15 mouse cellular contexts compared by ENCODE assay signal in genomic region chr11:62995755-62996521, GRCm38 (mm10). TPM values are rescaled to one million over a fixed set of nuclear protein-coding genes. Genes with fewer than 3 reads are reported as not detected.
DNase-seq lines count a peak whose midpoint lies in the region; ATAC-seq and TF ChIP-seq lines count a peak whose summit lies in the region.
"Had no signal": no experiment of that assay in that cellular context is flagged by ENCODE, and none has a peak within 500 bp of the region (broad histone marks: within the 10 kb centered on the region; RNA-seq: fewer than 3 reads in every experiment).

No protein-coding gene starts in this region.

- no peak for TF ChIP-seq POLR2A in lung, adult 2 months (IDR thresholded peaks at IDR 0.05; ENCODE audit: borderline replicate concordance, extremely low read depth, low read depth, low read length)

- H3K4me3 ChIP-seq in heart, embryonic 15.5 days = no peak overlapping the region
- no peak overlapping the region for H3K4me3 ChIP-seq in lung, embryonic 16.5 days (ENCODE audit: low read length)
- no peak overlapping the region for H3K4me3 ChIP-seq in lung, adult 2 months (replicated peaks; ENCODE audit: extremely low read depth, low read depth, low read length)
- H3K4me3 ChIP-seq in embryonic facial prominence, embryonic 10.5 days = no peak overlapping the region
- H3K4me3 ChIP-seq in stomach, embryonic 14.5 days (ENCODE audit: low read depth, low read length) = no peak overlapping the region
- no peak overlapping the region for H3K4me3 ChIP-seq in forebrain, embryonic 12.5 days (replicated peaks)
- H3K4me3 ChIP-seq: erythroblast, embryonic 14.5 days; liver, embryonic 13.5 days; midbrain, embryonic 10.5 days had no signal

- no peak for DNase-seq in heart, postnatal 14 days
- DNase-seq in lung, adult 2 months = no peak
- no peak for DNase-seq in embryonic facial prominence, embryonic 10.5 days (ENCODE audit: low spot score)
- DNase-seq in layer of hippocampus, postnatal 14 days (ENCODE audit: low spot score in 2 of 2) = no peak
- DNase-seq: cerebellum, adult 11 months; liver, embryonic 13.5 days had no signal

- H3K9me3 ChIP-seq in heart, embryonic 15.5 days (replicated peaks) = no peaks in the 10 kb centered on the region
- H3K9me3 ChIP-seq in lung, embryonic 16.5 days (ENCODE audit: control insufficient read depth, low read length) = no peaks in the 10 kb centered on the region
- H3K9me3 ChIP-seq in embryonic facial prominence, embryonic 10.5 days = no peaks in the 10 kb centered on the region
- H3K9me3 ChIP-seq in stomach, embryonic 14.5 days (ENCODE audit: control insufficient read depth, low read depth, low read length) = no peaks in the 10 kb centered on the region
- no peaks in the 10 kb centered on the region for H3K9me3 ChIP-seq in forebrain, embryonic 12.5 days
- H3K9me3 ChIP-seq: liver, embryonic 13.5 days; midbrain, embryonic 10.5 days had no signal

- intact Hi-C loops in heart, postnatal 14 days (cut with DNase I) = loop anchor here (2.0 kb wide), 2 partner anchors 75 to 135 kb away; no protein-coding TSS in a partner anchor

- ATAC-seq in heart, embryonic 15.5 days (replicated peaks; ENCODE audit: insufficient number of reproducible peaks, insufficient read depth, low FRiP score, low read depth) = no peak
- ATAC-seq in lung, embryonic 16.5 days (ENCODE audit: low read depth) = peak; percentile 67
- ATAC-seq in stomach, embryonic 14.5 days (ENCODE audit: insufficient number of reproducible peaks, insufficient read depth, low FRiP score, low read depth) = no peak
- ATAC-seq in forebrain, embryonic 12.5 days (ENCODE audit: low FRiP score) = no peak

- TF ChIP-seq CTCF in lung, adult 2 months (IDR thresholded peaks at IDR 0.05; ENCODE audit: insufficient read depth, low read length) = no peak

- H3K4me2 ChIP-seq in heart, embryonic 15.5 days = no peak overlapping the region
- H3K4me2 ChIP-seq in lung, embryonic 16.5 days (ENCODE audit: low read depth, low read length) = no peak overlapping the region
- H3K4me2 ChIP-seq in stomach, embryonic 14.5 days (replicated peaks; ENCODE audit: low read depth, low read length) = no peak overlapping the region
- H3K4me2 ChIP-seq in forebrain, embryonic 12.5 days = no peak overlapping the region
- H3K4me2 ChIP-seq: liver, embryonic 13.5 days had no signal

- 63% methylated on average over 5 of the region's 5 CpGs for WGBS in heart, embryonic 15.5 days
- 43% methylated on average over 5 of the region's 5 CpGs for WGBS in lung, embryonic 16.5 days
- 43% methylated on average over 5 of the region's 5 CpGs for WGBS in lung, adult 2 months
- WGBS in embryonic facial prominence, embryonic 10.5 days = 76% methylated on average over 5 of the region's 5 CpGs
- 57% methylated on average over 5 of the region's 5 CpGs for WGBS in stomach, embryonic 14.5 days
- WGBS in forebrain, embryonic 12.5 days = 78% methylated on average over 5 of the region's 5 CpGs

- H3K36me3 ChIP-seq in heart, embryonic 15.5 days = no peaks in the 10 kb centered on the region
- no peaks in the 10 kb centered on the region for H3K36me3 ChIP-seq in lung, embryonic 16.5 days (ENCODE audit: control insufficient read depth, insufficient read depth, low read length)
- no peaks in the 10 kb centered on the region for H3K36me3 ChIP-seq in embryonic facial prominence, embryonic 10.5 days (replicated peaks)
- H3K36me3 ChIP-seq in stomach, embryonic 14.5 days (ENCODE audit: control insufficient read depth, insufficient read depth, low read length) = no peaks in the 10 kb centered on the region
- H3K36me3 ChIP-seq in forebrain, embryonic 12.5 days (replicated peaks) = no peaks in the 10 kb centered on the region
- H3K36me3 ChIP-seq: liver, embryonic 13.5 days; midbrain, embryonic 10.5 days had no signal

- no peaks in the 10 kb centered on the region for H3K27me3 ChIP-seq in heart, embryonic 15.5 days
- no peaks in the 10 kb centered on the region for H3K27me3 ChIP-seq in lung, embryonic 16.5 days (ENCODE audit: control insufficient read depth, insufficient read depth, low read depth, low read length)
- no peaks in the 10 kb centered on the region for H3K27me3 ChIP-seq in embryonic facial prominence, embryonic 10.5 days (replicated peaks; ENCODE audit: low read depth, poor library complexity, severe bottlenecking)
- H3K27me3 ChIP-seq in stomach, embryonic 14.5 days (ENCODE audit: control insufficient read depth, insufficient read depth, low read length) = no peaks in the 10 kb centered on the region
- no peaks in the 10 kb centered on the region for H3K27me3 ChIP-seq in forebrain, embryonic 12.5 days
- H3K27me3 ChIP-seq: liver, embryonic 13.5 days had no signal

- H3K9ac ChIP-seq in heart, embryonic 15.5 days = no peak overlapping the region
- H3K9ac ChIP-seq in lung, embryonic 16.5 days (ENCODE audit: low read length) = no peak overlapping the region
- no peak overlapping the region for H3K9ac ChIP-seq in stomach, embryonic 14.5 days (replicated peaks; ENCODE audit: low read depth, low read length)
- no peak overlapping the region for H3K9ac ChIP-seq in forebrain, embryonic 12.5 days
- H3K9ac ChIP-seq: liver, embryonic 13.5 days had no signal

- peak overlapping the region; percentile 82 for H3K27ac ChIP-seq in heart, embryonic 15.5 days
- peak overlapping the region; percentile 91 for H3K27ac ChIP-seq in lung, embryonic 16.5 days (ENCODE audit: low read length)
- H3K27ac ChIP-seq in embryonic facial prominence, embryonic 10.5 days (replicated peaks) = peak overlapping the region; percentile 52; the same call in 1 of the 2 replicates
- H3K27ac ChIP-seq in stomach, embryonic 14.5 days (ENCODE audit: low read length) = peak overlapping the region; percentile 35; the same call in 1 of the 2 replicates
- H3K27ac ChIP-seq in forebrain, embryonic 12.5 days = no peak overlapping the region
- H3K27ac ChIP-seq: liver, embryonic 13.5 days; midbrain, embryonic 10.5 days had no signal

- peaks cover 40% of the 10 kb centered on the region for H3K4me1 ChIP-seq in heart, embryonic 15.5 days (replicated peaks)
- H3K4me1 ChIP-seq in lung, embryonic 16.5 days (replicated peaks; ENCODE audit: control insufficient read depth, insufficient read depth, low read length) = peaks cover 40% of the 10 kb centered on the region
- H3K4me1 ChIP-seq in lung, adult 2 months (ENCODE audit: control insufficient read depth, insufficient read depth, low read length) = peaks cover 14% of the 10 kb centered on the region
- peaks cover 35% of the 10 kb centered on the region for H3K4me1 ChIP-seq in embryonic facial prominence, embryonic 10.5 days
- peaks cover 20% of the 10 kb centered on the region for H3K4me1 ChIP-seq in stomach, embryonic 14.5 days (ENCODE audit: control insufficient read depth, insufficient read depth, low read length)
- H3K4me1 ChIP-seq in forebrain, embryonic 12.5 days = peaks cover 11% of the 10 kb centered on the region
- H3K4me1 ChIP-seq: liver, embryonic 13.5 days had no signal

RNA-seq across cellular contexts. Expression of gene Cdrt4, which starts 44.9 kb away (rescaled TPM):
- not detected in 2 replicates for polyA plus RNA-seq in heart, embryonic 15.5 days (2015; fragmentation: Nextera tagmentation; extraction: Ambion mirVana)
- total RNA-seq in heart, postnatal 14 days (2021) = not detected
- polyA plus RNA-seq in lung, embryonic 16.5 days (2015; fragmentation: Nextera tagmentation; extraction: Ambion mirVana) = 0.21 and 0.52 TPM in 2 replicates
- polyA plus RNA-seq in lung, adult 2 months (2012; rRNA removed) = 0.18 and 0.73 TPM in 2 replicates
- 0.29 TPM in 1 of 2 replicates, not detected in the other for polyA plus RNA-seq in embryonic facial prominence, embryonic 10.5 days (2016; fragmentation: Nextera tagmentation; extraction: Ambion mirVana)
- not detected in 2 replicates for polyA plus RNA-seq in stomach, embryonic 14.5 days (2014; fragmentation: Nextera tagmentation; extraction: Ambion mirVana)
- not detected for total RNA-seq in layer of hippocampus, postnatal 14 days (2021)
- not detected in 2 replicates for polyA plus RNA-seq in forebrain, embryonic 12.5 days (2016; fragmentation: Nextera tagmentation; extraction: Ambion mirVana)
- total RNA-seq: common myeloid progenitor, adult 5-6 weeks; heart, adult 18-20 months had no signal
- polyA plus RNA-seq: erythroblast, embryonic 14.5 days; large intestine, adult 2 months; liver, embryonic 13.5 days; midbrain, embryonic 10.5 days had no signal
